Mouse (Mus musculus): Measurements from ENCODE around the gene Ell.

GRCm38 (mm10) chr8:70628986-70629490, 89.8 kb downstream of the Ell start:
- TF ChIP-seq CTCF (IDR thresholded peaks at IDR 0.05; ENCODE audit: insufficient read depth, low read length), result no peak
- no peak for TF ChIP-seq POLR2A (IDR thresholded peaks at IDR 0.05; ENCODE audit: borderline replicate concordance, extremely low read depth, low read depth, low read length)
